Mouse (Mus musculus) embryo, embryonic 10 days (tissue): ENCODE results near the gene Ppp2r1a.
A peak's percentile ranks its signal among the peaks of the same experiment; 100 is the strongest.

ENCODE experiments used
- DNase-seq: peaks from one replicate; pipeline ENCODE4 v3.0.0-alpha.2; 2015; ENCODE audit warnings: low spot score

Ppp2r1a gene

GRCm38 (mm10) chr17:20944985-20945891, at the start of gene Ppp2r1a:
Gene Ppp2r1a (plus strand): TSS chr17:20945311.
- DNase-seq = peak; percentile 99

GRCm38 (mm10) chr17:20904991-20905390, 40.1 kb upstream of the Ppp2r1a start, which contains the start of gene Vmn1r231:
Gene Vmn1r231 (minus strand): TSS chr17:20905091.
- DNase-seq = no peak

GRCm38 (mm10) chr17:20919614-20920013, 25.5 kb upstream of the Ppp2r1a start, which contains the start of gene Vmn1r232:
Gene Vmn1r232 (minus strand): TSS chr17:20919714.
- DNase-seq = no peak

- DNase-seq = no peak
Observed at GRCm38 (mm10) chr17:20944226-20944625, 885 bp upstream of the Ppp2r1a start.

DNA sequence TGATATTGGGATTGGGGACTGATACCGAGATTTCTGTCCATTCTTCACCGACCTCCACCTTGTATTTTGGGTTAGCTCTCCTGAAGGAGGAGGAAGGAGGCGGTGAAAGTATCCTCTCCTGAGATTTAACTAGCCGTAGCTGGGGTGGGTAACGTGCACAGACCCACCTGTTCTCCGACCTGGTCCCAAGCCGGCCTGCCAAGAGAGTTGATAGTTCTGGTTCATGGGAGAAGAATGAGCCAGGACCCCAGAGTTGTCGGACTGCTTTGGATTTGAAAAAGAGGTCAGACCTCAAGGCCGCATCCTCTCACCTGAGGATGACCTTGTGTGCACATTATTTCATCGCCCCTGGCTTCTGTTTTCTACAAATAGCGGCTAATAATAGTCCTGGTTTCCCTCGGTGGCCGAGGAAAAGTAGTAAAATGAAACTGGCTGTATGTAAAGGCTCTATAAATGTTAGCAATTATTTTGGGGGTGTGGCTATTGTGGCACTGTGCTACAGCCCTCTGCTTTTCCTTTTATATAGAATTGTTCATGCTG, 985 bp downstream of the Ppp2r1a start:
- DNase-seq = no peak

DNA sequence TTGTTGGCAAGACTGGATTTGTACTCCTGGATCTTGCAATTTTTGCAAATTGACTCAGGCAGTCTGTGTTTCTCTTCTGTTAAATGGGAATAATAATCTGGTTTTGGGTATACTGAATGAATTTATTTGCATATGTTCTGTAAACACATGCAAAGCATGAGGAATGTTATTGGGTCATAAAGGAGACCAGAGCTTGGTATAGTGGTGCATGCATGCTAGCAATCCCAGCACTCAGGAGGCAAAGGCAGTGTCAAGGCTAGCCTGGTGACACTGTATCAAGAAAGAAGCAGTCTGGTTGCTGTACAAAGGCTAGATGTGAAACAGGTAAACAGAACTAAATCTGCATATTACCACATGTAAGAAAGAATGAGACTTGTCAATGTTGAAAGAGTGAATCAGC, 1.5 kb downstream of the Ppp2r1a start:
- DNase-seq = no peak

DNA sequence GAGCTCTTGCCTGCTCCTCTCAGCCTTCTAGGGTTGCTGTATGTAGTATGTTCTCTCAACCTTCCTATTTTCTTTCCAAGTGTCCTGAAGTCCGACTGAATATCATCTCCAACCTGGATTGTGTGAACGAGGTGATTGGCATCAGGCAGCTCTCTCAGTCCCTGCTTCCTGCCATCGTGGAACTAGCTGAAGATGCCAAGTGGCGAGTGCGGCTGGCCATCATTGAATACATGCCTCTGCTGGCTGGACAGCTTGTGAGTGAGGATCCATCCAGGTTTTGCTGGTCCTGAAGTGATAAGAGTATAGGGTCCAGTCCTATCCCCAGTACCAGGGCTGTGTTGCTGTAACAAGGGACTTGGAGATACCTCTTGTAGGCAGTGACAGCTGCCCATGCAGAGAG, 15.3 kb downstream of the Ppp2r1a start:
- DNase-seq = no peak

DNA sequence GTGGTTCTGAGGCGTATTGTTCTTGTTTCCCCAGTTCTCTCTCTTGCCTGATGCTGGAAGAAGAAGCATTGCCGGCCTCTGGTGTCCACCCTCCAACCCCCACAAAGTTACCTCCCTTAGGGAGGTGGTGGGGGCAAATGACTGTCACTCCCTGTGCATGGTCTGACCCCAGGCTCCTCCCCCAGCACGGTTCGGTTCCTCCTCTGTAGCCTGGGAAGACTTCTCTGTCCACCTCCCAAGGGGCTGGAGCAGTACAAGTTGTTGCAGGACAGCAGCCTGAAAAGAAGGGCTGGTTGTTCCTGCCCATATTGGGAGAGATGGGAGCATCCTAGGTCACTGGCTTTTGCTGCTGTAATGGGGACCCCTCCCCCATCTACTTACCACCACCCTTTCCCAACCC, 20.3 kb downstream of the Ppp2r1a start:
- DNase-seq = no peak

- no peak for DNase-seq
Observed at GRCm38 (mm10) chr17:20966681-20967080, 21.6 kb downstream of the Ppp2r1a start.

DNA sequence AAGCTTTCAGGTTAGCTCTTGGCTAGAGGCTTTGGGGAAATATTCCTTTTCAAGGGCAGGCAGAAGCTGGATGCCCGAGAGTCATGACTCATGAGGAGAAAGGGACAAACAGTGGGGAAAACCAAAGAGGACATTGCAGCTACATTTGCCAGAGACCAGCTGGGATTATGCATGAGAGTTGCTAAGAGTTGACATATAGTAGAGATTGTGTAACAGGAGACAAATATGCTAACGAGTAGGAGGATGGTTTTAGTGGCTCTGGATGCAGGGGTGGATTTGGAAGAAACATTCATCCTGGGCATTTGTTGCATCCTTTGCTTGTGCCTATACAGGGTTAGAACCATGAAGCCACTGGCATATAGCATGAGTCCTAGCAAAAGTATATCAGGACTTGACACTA, 48.6 kb downstream of the Ppp2r1a start:
- no peak for DNase-seq

DNA sequence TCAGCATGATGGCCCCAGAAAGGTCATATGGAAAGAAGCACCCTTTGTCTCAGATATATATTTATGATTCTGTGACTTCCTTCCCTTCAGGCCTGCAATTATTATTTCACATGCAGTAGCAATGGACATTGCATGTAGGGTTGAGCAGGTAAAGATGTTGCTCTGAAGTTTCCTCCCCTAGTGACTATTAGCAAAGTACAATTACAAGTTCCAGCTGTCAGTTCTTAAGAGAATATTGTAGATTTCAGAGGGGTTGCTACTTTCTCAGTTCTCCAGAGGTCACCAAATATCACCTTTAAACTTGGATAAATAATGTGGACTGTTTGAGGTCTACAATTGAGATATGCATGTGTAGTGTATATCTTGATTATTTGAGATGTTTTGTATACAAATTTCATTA, 51.3 kb downstream of the Ppp2r1a start, which contains the start of gene Vmn1r233:
Gene Vmn1r233 (minus strand): TSS at position 101 of the 400 bp plus-strand sequence.
- DNase-seq = no peak

DNA sequence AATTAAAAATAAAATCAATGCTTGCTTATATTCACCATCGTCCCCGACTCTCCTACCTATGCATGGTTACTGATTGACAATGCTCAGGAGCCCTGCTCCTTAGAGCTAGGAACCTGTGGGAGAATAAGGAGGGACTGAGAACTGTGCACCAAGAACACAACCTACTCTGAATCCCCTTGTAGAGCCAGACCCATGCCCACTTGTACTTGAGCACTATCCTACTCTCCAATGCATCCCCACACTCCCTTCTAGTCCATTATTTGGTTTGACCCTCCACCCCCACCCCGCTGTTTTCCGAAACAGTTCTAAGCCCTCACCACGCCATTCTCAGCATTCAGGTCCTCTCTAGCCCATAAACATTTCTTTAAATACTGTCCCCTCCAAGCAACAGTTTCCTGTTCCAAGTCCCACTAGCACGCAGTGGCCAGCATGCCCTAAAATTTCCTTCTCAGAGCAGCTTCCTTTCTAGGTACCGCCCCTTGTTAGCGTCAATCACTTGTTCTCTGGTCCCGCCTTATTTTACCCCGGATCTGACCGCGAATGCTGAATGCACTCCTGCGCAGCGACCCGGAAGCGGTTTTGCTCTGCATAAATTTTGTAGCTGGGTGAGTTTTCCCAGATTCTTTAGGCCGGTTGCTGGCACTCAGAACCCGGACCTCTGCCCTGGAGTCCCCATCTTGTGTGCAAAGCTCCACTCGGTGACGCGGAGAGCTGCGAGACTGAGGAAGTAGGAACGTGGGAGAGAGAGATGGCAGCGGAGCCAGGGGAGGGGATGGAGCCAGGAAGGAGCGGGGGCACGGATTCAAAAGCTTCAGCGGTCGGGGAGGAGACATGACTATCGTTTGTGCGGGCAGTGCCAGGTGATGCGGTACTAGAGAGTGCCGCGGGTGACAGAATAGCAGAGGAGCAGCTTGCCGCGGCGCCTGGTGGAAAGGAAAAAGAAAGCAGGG, 63.5 kb downstream of the Ppp2r1a start, which contains the start of gene Zfp160:
Gene Zfp160 (plus strand): TSS at position 522 of the 950 bp plus-strand sequence.
- peak; percentile 95 for DNase-seq

DNA sequence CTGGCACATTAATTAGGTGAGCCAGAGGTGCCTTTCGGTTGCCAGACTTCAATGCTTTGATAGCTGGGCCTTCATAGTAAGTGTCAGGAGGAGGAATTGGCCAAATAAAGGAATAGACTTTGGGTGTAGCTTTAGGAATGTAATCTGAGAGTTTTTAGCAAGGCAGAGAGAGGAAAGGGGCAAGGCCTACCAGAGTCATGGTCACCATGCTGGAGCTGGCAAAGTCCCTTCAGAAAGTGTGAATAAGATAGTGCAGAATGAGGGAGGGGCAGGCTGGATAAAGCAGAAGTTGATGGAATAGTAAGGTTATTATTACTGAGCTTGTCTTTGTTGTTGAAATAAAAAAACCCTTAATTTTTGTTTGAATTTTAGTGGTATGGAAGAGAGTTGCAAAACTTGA, 64.6 kb downstream of the Ppp2r1a start:
- DNase-seq = no peak
